Mouse (Mus musculus) hindbrain, embryonic 15.5 days (tissue): ENCODE measurements around the gene Mia. TPM values are rescaled to one million over a fixed set of nuclear protein-coding genes. Genes with fewer than 3 reads are reported as not detected.

Experiments used
- ATAC-seq: fragments of 200-750 bp; cut with Nextera tagmentation; 2 replicates; pipeline ENCODE4 v1.8.0; 2017; ENCODE audit warnings: low read depth, moderate number of reproducible peaks, moderate TSS enrichment; ENCODE audit not compliant: low FRiP score
- H3K27ac ChIP-seq: fragments of 300-500 bp; sonication (generic); replicated peaks from 2 replicates; pipeline ENCODE4 v1.5.1; 2015; ENCODE audit warnings: mild to moderate bottlenecking, inconsistent platforms
- H3K27me3 ChIP-seq: fragments of 300-500 bp; sonication (generic); 2 replicates; pipeline ENCODE4 v1.6.1; 2015; ENCODE audit warnings: control low read depth, inconsistent platforms
- H3K36me3 ChIP-seq: fragments of 300-500 bp; sonication (generic); 2 replicates; pipeline ENCODE4 v1.6.1; 2015; ENCODE audit warnings: control low read depth, inconsistent platforms
- H3K4me1 ChIP-seq: fragments of 300-500 bp; sonication (generic); replicated peaks from 2 replicates; pipeline ENCODE4 v1.6.1; 2015; ENCODE audit warnings: control low read depth, inconsistent platforms
- H3K4me2 ChIP-seq: fragments of 300-500 bp; sonication (generic); 2 replicates; pipeline ENCODE4 v1.6.1; 2015; ENCODE audit warnings: moderate library complexity, mild to moderate bottlenecking, inconsistent platforms
- H3K4me3 ChIP-seq: fragments of 300-500 bp; sonication (generic); 2 replicates; pipeline ENCODE4 v1.5.1; 2015; ENCODE audit warnings: mild to moderate bottlenecking, inconsistent platforms
- H3K9ac ChIP-seq: fragments of 300-500 bp; sonication (generic); 2 replicates; pipeline ENCODE4 v1.6.1; 2015; ENCODE audit warnings: inconsistent platforms
- H3K9me3 ChIP-seq: fragments of 300-500 bp; sonication (generic); 2 replicates; pipeline ENCODE4 v1.6.1; 2016; ENCODE audit warnings: control low read depth, inconsistent platforms
- WGBS: fragments of 180-500 bp; shearing (Covaris S2); methylation state at CpG from one replicate; pipeline ENCODE4 v1.1.7; 2015; 5-methylcytosine and 5-hydroxymethylcytosine counted together
- polyA plus RNA-seq: library from polyadenylated mRNA; unstranded; fragments of >200 nt; fragmentation: Nextera tagmentation; extraction: Ambion mirVana; gene quantifications from 2 replicates; pipeline ENCODE4 v1.2.1, GENCODE M21; 2015

Gene Mia
- polyA plus RNA-seq, 1 experiment from 2014 or later = 26.6 TPM

DNA sequence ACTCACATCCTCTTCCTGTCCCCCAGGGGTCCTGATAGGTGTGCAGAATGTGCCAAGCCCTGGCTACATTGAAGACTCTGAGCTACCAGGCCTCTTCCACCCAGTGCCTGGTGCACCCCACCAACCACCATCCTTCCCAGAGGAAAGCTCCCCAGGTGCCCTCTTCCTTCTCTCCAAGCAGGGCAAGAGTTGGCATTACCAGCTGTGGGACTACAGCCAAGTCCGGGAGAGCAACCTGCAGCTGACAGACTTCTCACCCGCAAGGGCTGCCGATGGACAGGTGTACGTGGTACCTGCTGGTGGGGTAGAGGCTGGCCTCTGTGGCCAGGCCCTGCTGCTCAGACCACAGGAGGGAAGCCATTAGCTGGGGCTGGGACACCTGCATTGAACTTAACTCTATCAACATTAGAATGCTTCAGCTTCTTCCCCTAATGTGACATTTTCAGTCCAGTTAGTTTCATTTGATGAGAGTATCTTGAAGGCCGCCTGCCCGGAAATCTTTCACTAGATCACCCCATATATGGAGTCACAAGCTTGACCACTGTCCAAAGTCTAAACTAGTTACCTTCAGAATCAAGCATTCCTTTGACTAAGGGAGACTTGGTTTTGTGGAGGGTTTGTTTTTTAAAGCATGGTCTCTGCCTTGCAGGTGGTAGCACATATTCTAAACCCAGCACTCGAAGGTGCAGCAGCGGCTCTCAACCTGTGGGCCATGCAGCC is 22.9 kb upstream of the Mia start:
- no peak for ATAC-seq
- Histone ChIP-seq H3K27me3 (no peaks in the 10 kb centered on the region), H3K27ac (no peak overlapping the region), H3K9ac (no peak overlapping the region), H3K4me3 (no peak overlapping the region), H3K4me1 (no peaks in the 10 kb centered on the region), H3K36me3 (peaks cover 34% of the 10 kb centered on the region), H3K4me2 (no peak overlapping the region), H3K9me3 (no peaks in the 10 kb centered on the region)
- WGBS = 96% methylated on average over 8 of the region's 8 CpGs

DNA sequence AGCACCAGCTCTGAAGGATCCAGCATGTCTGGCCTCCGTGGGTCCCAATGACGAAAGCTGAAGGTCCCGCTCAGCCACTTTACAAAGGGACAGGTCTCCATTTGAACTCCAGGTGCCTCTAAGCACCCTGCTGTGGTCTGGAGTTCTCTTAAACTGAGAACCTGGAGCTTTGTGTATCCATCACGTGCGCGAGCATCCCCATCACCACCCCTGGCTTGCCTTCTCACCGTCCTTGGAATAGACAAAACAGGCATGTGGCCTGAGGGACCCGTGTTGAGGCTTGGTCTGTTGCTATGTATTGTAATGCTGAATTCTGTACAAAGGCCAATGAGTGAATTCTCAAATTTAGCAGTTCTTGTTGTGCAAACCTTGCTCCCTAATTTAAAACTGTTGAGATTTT is 17.8 kb upstream of the Mia start:
- H3K9ac ChIP-seq = no peak overlapping the region
- ATAC-seq = no peak
- no peaks in the 10 kb centered on the region for H3K27me3 ChIP-seq
- H3K36me3 ChIP-seq = peaks cover 9% of the 10 kb centered on the region
- WGBS = 92% methylated on average over 8 of the region's 8 CpGs
- no peak overlapping the region for H3K4me2 ChIP-seq
- no peak overlapping the region for H3K4me3 ChIP-seq
- no peaks in the 10 kb centered on the region for H3K9me3 ChIP-seq
- peaks cover 19% of the 10 kb centered on the region for H3K4me1 ChIP-seq
- H3K27ac ChIP-seq = no peak overlapping the region

DNA sequence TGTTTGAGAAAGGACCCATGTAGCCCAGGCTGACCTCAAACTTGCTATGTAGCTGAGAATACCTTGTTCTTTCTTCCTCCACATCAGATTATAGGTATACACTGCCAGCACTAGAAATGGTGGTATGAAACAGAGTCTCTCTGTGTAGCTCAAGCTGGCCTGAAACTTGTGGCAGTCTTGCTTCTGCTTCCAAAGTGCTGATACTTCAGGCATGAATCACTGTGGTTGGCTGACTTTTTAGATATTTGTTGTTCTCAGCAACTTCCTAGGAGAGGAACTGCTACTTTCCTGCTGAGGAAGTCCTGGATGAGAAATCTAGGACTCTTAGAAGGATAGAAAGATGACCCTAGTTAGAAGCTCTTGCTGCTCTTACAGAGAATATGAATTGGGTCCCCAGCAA is 17.4 kb upstream of the Mia start:
- Histone ChIP-seq H3K9me3 (no peaks in the 10 kb centered on the region), H3K36me3 (peaks cover 6% of the 10 kb centered on the region), H3K27me3 (no peaks in the 10 kb centered on the region), H3K4me1 (peaks cover 23% of the 10 kb centered on the region), H3K4me2 (no peak overlapping the region), H3K27ac (no peak overlapping the region), H3K9ac (no peak overlapping the region), H3K4me3 (no peak overlapping the region)
- no peak for ATAC-seq

DNA sequence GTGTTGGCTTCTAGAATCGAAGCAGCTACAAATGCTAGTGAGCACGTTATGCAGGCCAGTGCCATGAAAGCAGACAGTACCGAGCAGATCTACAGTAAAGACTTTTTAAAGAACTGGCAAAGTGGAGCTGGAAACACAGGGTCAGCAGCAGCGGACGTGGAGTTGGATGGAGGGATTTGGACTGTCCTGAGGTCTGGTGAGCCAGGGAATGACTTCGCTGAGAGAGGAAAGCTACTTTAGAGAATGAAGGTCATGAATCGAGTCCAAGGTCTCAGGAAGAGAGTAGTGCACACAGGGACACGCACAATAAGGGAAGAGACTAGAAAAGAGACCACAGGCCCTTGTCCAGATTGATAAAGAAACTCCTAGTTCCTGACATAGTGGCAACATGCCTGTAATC is 16.7 kb upstream of the Mia start:
- WGBS = 92% methylated on average over 8 of the region's 8 CpGs

DNA sequence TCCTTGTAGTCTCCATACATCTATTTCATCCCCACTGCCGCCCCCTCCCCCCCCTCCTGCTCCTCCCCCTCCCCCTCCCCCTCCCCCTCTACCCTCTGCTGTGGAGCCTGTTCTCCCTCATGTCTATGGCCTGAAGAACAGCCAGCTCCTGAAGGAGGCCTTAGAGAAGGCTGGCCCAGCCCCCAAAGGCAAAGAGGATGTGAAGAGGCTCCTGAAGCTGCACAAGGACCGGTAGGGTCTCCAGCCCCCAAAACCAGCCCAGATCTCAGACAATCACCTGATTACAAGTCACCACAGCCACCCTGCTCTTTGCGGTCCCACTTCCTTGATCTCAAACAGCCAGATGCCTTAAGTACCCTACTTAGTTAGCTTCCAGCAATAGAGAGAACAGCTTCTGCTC is 16.2 kb upstream of the Mia start:
- ATAC-seq = no peak
- peaks cover 9% of the 10 kb centered on the region for H3K36me3 ChIP-seq
- H3K4me1 ChIP-seq = peaks cover 23% of the 10 kb centered on the region
- no peaks in the 10 kb centered on the region for H3K27me3 ChIP-seq
- no peak overlapping the region for H3K9ac ChIP-seq
- H3K4me3 ChIP-seq = no peak overlapping the region
- WGBS = 91% methylated on average over 3 of the region's 3 CpGs
- H3K4me2 ChIP-seq = peak overlapping the region; percentile 76; the same call in 1 of the 2 replicates
- H3K9me3 ChIP-seq = no peaks in the 10 kb centered on the region
- no peak overlapping the region for H3K27ac ChIP-seq

More for the DNA sequence above, 16.7 kb upstream of the Mia start:
- H3K9ac ChIP-seq = no peak overlapping the region
- H3K36me3 ChIP-seq = peaks cover 8% of the 10 kb centered on the region
- ATAC-seq = no peak
- H3K4me1 ChIP-seq = peaks cover 23% of the 10 kb centered on the region
- no peak overlapping the region for H3K4me2 ChIP-seq
- no peaks in the 10 kb centered on the region for H3K27me3 ChIP-seq
- H3K27ac ChIP-seq = no peak overlapping the region
- no peak overlapping the region for H3K4me3 ChIP-seq
- no peaks in the 10 kb centered on the region for H3K9me3 ChIP-seq

DNA sequence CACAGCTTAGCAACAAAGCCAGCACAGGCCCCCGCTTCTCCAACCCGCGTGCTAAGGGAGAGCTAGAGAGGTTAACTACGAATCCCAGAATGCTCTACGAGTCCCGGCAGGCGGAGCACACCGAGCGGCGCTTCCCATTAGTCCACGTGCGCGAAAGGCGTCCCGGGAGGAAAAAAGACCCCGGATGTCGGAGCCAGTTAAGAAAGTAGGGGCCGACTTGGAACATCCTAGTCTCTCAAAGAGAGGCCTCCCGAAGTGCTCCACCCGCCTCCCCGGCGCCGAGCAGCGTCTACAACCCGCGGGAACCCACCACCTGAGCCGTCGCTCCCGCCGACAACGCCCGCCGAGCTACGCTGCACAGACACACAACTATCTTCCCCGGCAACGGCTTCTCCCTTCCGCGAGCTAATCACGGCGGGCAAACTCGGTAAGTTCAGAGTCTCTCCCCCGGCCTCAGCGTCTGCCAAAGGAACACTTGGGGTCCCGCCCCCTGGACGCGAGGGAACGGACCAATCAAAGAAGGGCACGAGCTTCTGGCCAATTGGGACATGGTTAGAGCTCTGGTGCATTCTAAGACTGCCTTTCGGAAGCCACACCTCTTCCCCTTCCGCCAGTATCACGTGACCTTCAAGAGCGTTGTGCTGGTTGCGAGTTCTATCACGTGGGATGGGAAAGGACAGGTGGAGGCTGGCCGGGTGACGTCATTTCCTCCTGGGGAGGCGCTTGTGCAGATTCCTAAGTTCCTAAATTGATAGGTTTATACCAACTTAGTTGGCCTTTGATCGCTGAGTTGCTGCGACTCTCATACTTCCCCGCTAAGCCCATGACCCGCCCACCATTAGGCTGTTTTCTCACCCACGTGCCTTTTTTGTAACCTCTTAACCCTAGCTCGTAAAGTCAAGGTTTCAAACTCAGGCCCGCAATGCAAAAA is 15.0 kb upstream of the Mia start, which contains the start of the genes BC024978 and Snrpa:
BC024978 (plus strand) TSS at position 101 of the 931 bp plus-strand sequence.
Snrpa (minus strand) TSS at position 591 of the 931 bp plus-strand sequence.
- peak within 1 kb of the TSS; percentile 89 for H3K9ac ChIP-seq
- H3K4me1 ChIP-seq = peaks cover 23% of the 10 kb centered on the region
- no peaks in the 10 kb centered on the region for H3K27me3 ChIP-seq
- no peaks in the 10 kb centered on the region for H3K9me3 ChIP-seq
- H3K27ac ChIP-seq = peak within 1 kb of the TSS; percentile 97
- peaks cover 21% of the 10 kb centered on the region for H3K36me3 ChIP-seq
- H3K4me3 ChIP-seq = peak within 1 kb of the TSS; percentile 88
- WGBS = under 1% methylated on average over 62 of the region's 64 CpGs
- ATAC-seq = peak; percentile 98
- H3K4me2 ChIP-seq = peak within 1 kb of the TSS; percentile 76

DNA sequence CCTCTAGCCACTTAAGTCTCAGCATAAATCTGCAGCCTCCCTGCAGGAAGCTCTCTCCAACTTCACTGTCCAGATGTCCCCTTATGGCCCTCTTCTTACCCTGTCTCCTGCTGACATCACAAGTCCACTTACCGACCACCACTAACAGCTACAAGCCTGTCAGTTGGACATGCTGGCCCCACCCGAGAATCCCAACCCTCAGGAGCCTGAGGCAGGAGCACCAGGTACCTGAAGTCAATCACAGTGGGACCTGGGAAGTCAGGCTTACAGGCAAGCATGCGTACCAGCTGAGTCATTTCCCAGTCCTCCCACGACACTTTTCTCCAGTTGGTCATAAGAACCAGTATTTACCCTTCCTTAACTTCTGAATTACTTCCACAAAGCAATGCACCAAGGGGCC is 12.8 kb upstream of the Mia start:
- Histone ChIP-seq H3K4me2 (peak overlapping the region; percentile 76), H3K36me3 (peaks cover 43% of the 10 kb centered on the region)
- no peak for ATAC-seq

DNA sequence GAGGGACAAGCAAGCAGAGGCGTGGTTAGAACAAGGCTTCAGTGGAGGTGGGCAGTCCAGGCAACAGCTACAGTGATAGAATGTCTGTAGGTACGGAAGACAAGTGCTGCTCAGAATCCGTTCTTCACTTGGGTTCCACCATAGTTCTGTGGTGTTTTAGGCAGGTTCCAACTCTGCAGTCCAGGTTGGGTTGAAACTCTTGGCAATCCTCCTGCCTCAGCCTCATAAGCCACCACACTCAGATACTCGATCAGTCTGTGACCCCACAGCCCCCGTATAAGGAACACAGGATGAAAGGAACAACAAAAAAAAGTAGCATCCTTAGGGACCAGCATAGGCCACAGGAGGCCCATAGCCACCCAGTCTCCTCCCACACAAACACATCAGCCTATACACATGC is 11.5 kb upstream of the Mia start:
- Histone ChIP-seq H3K27ac (no peak overlapping the region), H3K27me3 (no peaks in the 10 kb centered on the region), H3K9ac (no peak overlapping the region), H3K36me3 (peaks cover 55% of the 10 kb centered on the region), H3K9me3 (no peaks in the 10 kb centered on the region), H3K4me2 (no peak overlapping the region), H3K4me3 (no peak overlapping the region), H3K4me1 (peaks cover 23% of the 10 kb centered on the region)
- 94% methylated on average over 5 of the region's 5 CpGs for WGBS
- no peak for ATAC-seq

More for the DNA sequence above, 12.8 kb upstream of the Mia start:
- H3K27me3 ChIP-seq = no peaks in the 10 kb centered on the region
- WGBS = 89% methylated on average over 4 of the region's 4 CpGs
- H3K9me3 ChIP-seq = no peaks in the 10 kb centered on the region
- H3K4me1 ChIP-seq = peaks cover 23% of the 10 kb centered on the region
- H3K4me3 ChIP-seq = no peak overlapping the region
- H3K9ac ChIP-seq = no peak overlapping the region
- no peak overlapping the region for H3K27ac ChIP-seq

DNA sequence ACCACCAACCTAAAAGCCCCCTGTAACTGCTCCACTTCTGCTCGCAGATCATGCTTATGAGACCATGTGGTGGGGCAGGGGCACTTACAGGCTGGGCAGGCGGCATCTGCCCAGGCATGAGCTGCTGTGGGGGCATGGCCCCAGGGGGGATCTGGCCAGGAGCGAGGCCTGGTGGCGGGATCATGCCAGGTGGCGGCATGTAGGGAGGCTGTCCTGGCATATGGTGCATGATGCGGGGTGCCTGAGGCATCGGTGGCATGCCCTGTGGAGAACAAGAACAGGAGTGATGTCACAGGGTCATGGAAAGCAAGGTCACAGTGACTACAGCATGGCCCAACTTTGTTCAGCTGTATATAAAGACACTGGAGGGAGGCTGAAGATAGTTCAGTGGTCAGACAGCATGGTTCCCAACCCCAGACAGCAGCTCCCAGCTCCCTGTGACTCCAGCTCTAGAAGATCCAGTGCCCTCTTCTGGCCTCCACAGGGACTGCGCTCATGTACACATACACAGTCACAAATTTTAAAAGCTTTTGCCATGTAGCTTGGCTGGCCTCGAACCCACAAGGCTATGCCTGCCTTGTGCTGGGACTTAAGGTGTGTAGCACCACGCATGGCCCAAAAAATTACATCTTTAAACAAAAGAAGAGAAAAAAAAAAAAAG is 8.4 kb upstream of the Mia start:
- no peak overlapping the region for H3K4me3 ChIP-seq
- 81% methylated on average over 10 of the region's 10 CpGs for WGBS
- no peak overlapping the region for H3K4me2 ChIP-seq
- H3K9ac ChIP-seq = no peak overlapping the region
- ATAC-seq = no peak
- H3K27me3 ChIP-seq = no peaks in the 10 kb centered on the region
- H3K4me1 ChIP-seq = peaks cover 11% of the 10 kb centered on the region
- no peak overlapping the region for H3K27ac ChIP-seq
- H3K9me3 ChIP-seq = no peaks in the 10 kb centered on the region
- peaks cover 84% of the 10 kb centered on the region for H3K36me3 ChIP-seq

DNA sequence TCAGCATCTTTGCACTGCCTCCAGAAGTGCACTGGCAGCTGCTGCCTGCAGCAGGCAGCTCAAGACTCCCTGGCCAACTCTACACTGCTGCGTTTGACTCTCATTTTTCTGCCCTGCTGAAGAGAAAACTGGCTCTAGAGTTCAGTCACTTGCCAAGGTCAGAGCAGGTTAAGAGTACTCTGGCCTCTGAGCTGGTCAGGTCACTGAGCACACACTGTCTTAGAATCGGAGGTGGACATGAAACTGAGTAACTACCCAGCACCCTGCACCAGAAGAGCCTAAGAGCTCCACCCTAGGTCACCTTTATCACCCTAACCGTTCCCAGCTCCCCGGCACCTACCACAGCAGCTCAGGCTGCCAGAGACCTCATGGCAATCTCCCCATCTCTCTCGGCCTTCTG is 5.0 kb upstream of the Mia start:
- WGBS = 96% methylated on average over 5 of the region's 5 CpGs

DNA sequence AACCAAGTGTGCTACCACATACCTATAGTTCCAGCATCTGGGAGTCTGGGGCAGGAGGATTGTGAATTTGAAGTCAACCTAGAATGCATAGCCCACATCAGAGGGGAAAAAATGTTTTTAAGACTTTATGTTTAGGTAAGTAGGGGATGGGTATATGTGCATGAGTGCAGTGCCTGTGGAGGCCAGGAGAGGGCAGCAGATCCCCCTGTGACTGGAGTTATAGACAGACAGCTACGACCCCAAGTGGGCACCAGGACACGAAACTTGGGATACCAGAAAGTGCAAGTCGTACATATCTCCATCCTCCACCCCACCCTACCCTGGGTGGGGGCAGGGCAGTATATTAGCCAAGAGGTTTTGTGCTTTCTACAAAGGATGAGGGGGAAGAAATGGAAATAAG is 4.0 kb upstream of the Mia start:
- no peak overlapping the region for H3K4me2 ChIP-seq
- H3K4me3 ChIP-seq = no peak overlapping the region
- no peak overlapping the region for H3K27ac ChIP-seq
- H3K9me3 ChIP-seq = no peaks in the 10 kb centered on the region
- no peak for ATAC-seq
- H3K27me3 ChIP-seq = no peaks in the 10 kb centered on the region
- H3K36me3 ChIP-seq = peaks cover 57% of the 10 kb centered on the region
- H3K4me1 ChIP-seq = 0 out of 2 replicates have a peak, but pooled peaks cover 4% of the 10 kb centered on the region
- no peak overlapping the region for H3K9ac ChIP-seq
- WGBS = 83% methylated on average over 3 of the region's 3 CpGs

More for the DNA sequence above, 5.0 kb upstream of the Mia start:
- H3K4me2 ChIP-seq = no peak overlapping the region
- H3K27me3 ChIP-seq = no peaks in the 10 kb centered on the region
- H3K36me3 ChIP-seq = peaks cover 67% of the 10 kb centered on the region
- no peaks in the 10 kb centered on the region for H3K4me1 ChIP-seq
- H3K9ac ChIP-seq = no peak overlapping the region
- H3K27ac ChIP-seq = no peak overlapping the region
- no peak overlapping the region for H3K4me3 ChIP-seq
- no peaks in the 10 kb centered on the region for H3K9me3 ChIP-seq
- no peak for ATAC-seq

DNA sequence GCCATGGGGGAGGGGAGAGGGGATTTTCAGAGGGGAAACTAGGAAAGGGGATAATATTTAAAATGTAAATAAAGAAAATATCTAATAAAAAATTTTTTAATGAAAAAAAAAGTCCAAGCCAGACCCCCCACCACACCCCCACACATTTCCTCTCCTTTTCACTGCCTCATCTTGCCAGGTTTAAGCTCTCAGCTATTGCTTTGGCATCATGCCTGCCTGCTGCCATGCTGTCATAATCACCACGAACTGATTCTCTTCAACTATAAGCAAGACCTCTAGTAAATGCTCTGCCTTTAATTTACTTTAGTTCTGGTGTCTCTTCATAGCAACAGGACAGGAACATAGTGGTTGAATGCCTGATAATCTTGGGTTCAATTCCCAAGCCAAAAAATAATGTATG is 1.5 kb upstream of the Mia start:
- no peak for ATAC-seq
- no peak overlapping the region for H3K27ac ChIP-seq
- H3K9ac ChIP-seq = no peak overlapping the region
- no peaks in the 10 kb centered on the region for H3K9me3 ChIP-seq
- H3K4me1 ChIP-seq = peaks cover 19% of the 10 kb centered on the region
- no peak overlapping the region for H3K4me3 ChIP-seq
- H3K4me2 ChIP-seq = no peak overlapping the region
- no peaks in the 10 kb centered on the region for H3K27me3 ChIP-seq
- H3K36me3 ChIP-seq = peaks cover 34% of the 10 kb centered on the region
- 77% methylated on average over 1 of the region's 1 CpGs for WGBS
